Mouse (Mus musculus) G1E (cell line): ENCODE data around the gene Atp5g1.

Source experiments
- CTCF ChIP-seq: IDR thresholded peaks from 2 replicates; pipeline ENCODE4 v1.5.1; 2012; ENCODE audit warnings: low read depth, low read length, inconsistent platforms, mixed read lengths
- GATA1 ChIP-seq: IDR thresholded peaks from 2 replicates; pipeline ENCODE4 v1.6.1; 2012; ENCODE audit warnings: borderline replicate concordance, low read length, inconsistent platforms, mixed read lengths
- GATA2 ChIP-seq: IDR thresholded peaks from 2 replicates; pipeline ENCODE4 v1.6.1; 2012; ENCODE audit warnings: low read depth, low read length, inconsistent platforms, borderline replicate concordance
- POLR2AphosphoS5 ChIP-seq: IDR thresholded peaks from 2 replicates; pipeline ENCODE4 v1.6.1; 2012; ENCODE audit warnings: low read depth, low read length, inconsistent platforms; ENCODE audit not compliant: insufficient replicate concordance
- TAL1 ChIP-seq: conservative IDR thresholded peaks from 2 replicates; pipeline ENCODE4 v1.6.1; 2012; ENCODE audit warnings: low read depth, low read length, inconsistent platforms, mixed read lengths

DNA sequence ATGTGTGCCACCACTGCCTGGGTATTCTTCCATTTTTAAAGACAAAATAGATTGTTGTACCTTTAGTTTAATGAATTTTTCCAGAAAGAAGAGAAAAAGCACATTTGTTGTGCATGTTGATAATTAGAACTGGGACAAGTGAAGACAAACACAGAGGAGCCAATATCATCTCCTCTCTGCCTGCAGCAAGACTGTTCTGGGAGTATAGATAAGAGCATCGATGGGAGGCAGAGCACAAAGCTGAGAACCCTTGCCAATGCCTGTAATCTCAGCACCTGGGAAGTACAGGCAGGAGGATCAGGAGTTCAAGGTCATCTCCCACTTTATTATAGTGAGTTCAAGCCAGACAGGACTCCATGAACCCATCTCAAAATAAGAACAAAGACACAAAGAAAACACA, 36.9 kb downstream of the Atp5g1 start:
- TF ChIP-seq TAL1 (no peak), CTCF (no peak), GATA2 (no peak), GATA1 (no peak), POLR2AphosphoS5 (no peak)
